Mouse (Mus musculus) lung, embryonic 14.5 days (tissue): ENCODE measurements at regions not wholly inside any gene's neighbourhood (a gene's known extent, or its start where the extent isn't known, plus 50 kb on each side); places are given as distances from the start of the nearest gene placed in this dataset.
A peak's percentile ranks its signal among the peaks of the same experiment; 100 is the strongest.

Source experiments
- ATAC-seq: fragments of 200-750 bp; cut with Nextera tagmentation; 2 replicates; pipeline ENCODE4 v1.8.0; 2017; ENCODE audit warnings: mild to moderate bottlenecking, moderate TSS enrichment, moderate library complexity; ENCODE audit not compliant: insufficient read depth
- DNase-seq: peaks from one replicate; pipeline ENCODE4 v3.0.0-alpha.2; 2015
- H3K27ac ChIP-seq: fragments of 300-500 bp; sonication (generic); 2 replicates; pipeline ENCODE4 v1.5.1; 2014; ENCODE audit warnings: low read depth, mild to moderate bottlenecking, moderate library complexity
- H3K27me3 ChIP-seq: fragments of 300-500 bp; sonication (generic); 2 replicates; pipeline ENCODE4 v1.6.1; 2014; ENCODE audit warnings: low read length, control low read depth; ENCODE audit not compliant: insufficient read depth
- H3K36me3 ChIP-seq: fragments of 300-500 bp; sonication (generic); 2 replicates; pipeline ENCODE4 v1.6.1; 2014; ENCODE audit warnings: control low read depth; ENCODE audit not compliant: insufficient read depth
- H3K4me1 ChIP-seq: fragments of 300-500 bp; sonication (generic); 2 replicates; pipeline ENCODE4 v1.6.1; 2014; ENCODE audit warnings: antibody characterized with exemption, control low read depth; ENCODE audit not compliant: insufficient read depth
- H3K4me2 ChIP-seq: fragments of 300-500 bp; sonication (generic); 2 replicates; pipeline ENCODE4 v1.6.1; 2014; ENCODE audit warnings: mild to moderate bottlenecking
- H3K4me3 ChIP-seq: fragments of 300-500 bp; sonication (generic); 2 replicates; pipeline ENCODE4 v1.5.1; 2014; ENCODE audit warnings: low read depth, low read length
- H3K9ac ChIP-seq: fragments of 300-500 bp; sonication (generic); 2 replicates; pipeline ENCODE4 v1.6.1; 2014
- H3K9me3 ChIP-seq: fragments of 300-500 bp; sonication (generic); 2 replicates; pipeline ENCODE4 v1.6.1; 2016; ENCODE audit warnings: low read depth, low read length, control low read depth
- CTCF ChIP-seq: IDR thresholded peaks from 2 replicates; pipeline ENCODE4 v1.5.1; 2016; ENCODE audit warnings: antibody characterized with exemption, low read depth
- WGBS: fragments of 180-500 bp; shearing (Covaris S2); extraction: QIAGEN DNeasy Blood & Tissue Kit; methylation state at CpG from one replicate; pipeline ENCODE4 v1.1.7; 2014; 5-methylcytosine and 5-hydroxymethylcytosine counted together

- H3K9ac ChIP-seq = no peak overlapping the region
- WGBS = 78% methylated on average over 10 of the region's 10 CpGs
- peak; percentile 37 for DNase-seq
- no peak overlapping the region for H3K27ac ChIP-seq
- no peaks in the 10 kb centered on the region for H3K36me3 ChIP-seq
- ATAC-seq = peak; percentile 19; the same call in 1 of the 2 replicates
- H3K9me3 ChIP-seq = no peaks in the 10 kb centered on the region
- H3K4me2 ChIP-seq = no peak overlapping the region
- no peaks in the 10 kb centered on the region for H3K4me1 ChIP-seq
- H3K27me3 ChIP-seq = no peaks in the 10 kb centered on the region
- no peak overlapping the region for H3K4me3 ChIP-seq
- no peak for TF ChIP-seq CTCF
Observed at GRCm38 (mm10) chr17:4779017-4779416, 215.1 kb upstream of the Arid1b start.

GRCm38 (mm10) chr17:4781586-4781985 lies 212.5 kb upstream of the Arid1b start:
- Histone ChIP-seq H3K27ac (no peak overlapping the region), H3K36me3 (no peaks in the 10 kb centered on the region), H3K9ac (no peak overlapping the region), H3K9me3 (no peaks in the 10 kb centered on the region), H3K27me3 (no peaks in the 10 kb centered on the region), H3K4me2 (no peak overlapping the region), H3K4me3 (no peak overlapping the region), H3K4me1 (0 out of 2 replicates have a peak, but pooled peaks cover 3% of the 10 kb centered on the region)
- DNase-seq (no peak), ATAC-seq (no peak)
- 80% methylated on average over 3 of the region's 3 CpGs for WGBS
- no peak for TF ChIP-seq CTCF

GRCm38 (mm10) chr17:4784296-4784695 lies 209.8 kb upstream of the Arid1b start:
- no peak overlapping the region for H3K27ac ChIP-seq
- H3K4me2 ChIP-seq = no peak overlapping the region
- TF ChIP-seq CTCF = no peak
- no peak overlapping the region for H3K4me3 ChIP-seq
- H3K9ac ChIP-seq = no peak overlapping the region
- H3K27me3 ChIP-seq = no peaks in the 10 kb centered on the region
- ATAC-seq (no peak), DNase-seq (no peak)
- 76% methylated on average over 5 of the region's 5 CpGs for WGBS
- no peaks in the 10 kb centered on the region for H3K9me3 ChIP-seq
- H3K4me1 ChIP-seq = 0 out of 2 replicates have a peak, but pooled peaks cover 3% of the 10 kb centered on the region
- H3K36me3 ChIP-seq = no peaks in the 10 kb centered on the region

- no peak overlapping the region for H3K9ac ChIP-seq
- 62% methylated on average over 6 of the region's 6 CpGs for whole genome bisulfite sequencing
- H3K9me3 ChIP-seq = no peaks in the 10 kb centered on the region
- TF ChIP-seq CTCF = no peak
- H3K27me3 ChIP-seq = no peaks in the 10 kb centered on the region
- no peaks in the 10 kb centered on the region for H3K36me3 ChIP-seq
- ATAC-seq (peak; percentile 82), DNase-seq (peak; percentile 20)
- no peak overlapping the region for H3K4me2 ChIP-seq
- H3K4me1 ChIP-seq = 0 out of 2 replicates have a peak, but pooled peaks cover 3% of the 10 kb centered on the region
- no peak overlapping the region for H3K4me3 ChIP-seq
- H3K27ac ChIP-seq = no peak overlapping the region; the same call in 1 of the 2 replicates
Observed at GRCm38 (mm10) chr17:4785281-4785839, 208.8 kb upstream of the Arid1b start.

- no peak overlapping the region for H3K4me3 ChIP-seq
- no peak for DNase-seq
- TF ChIP-seq CTCF = no peak
- H3K9ac ChIP-seq = no peak overlapping the region
- 0 out of 2 replicates have a peak, but pooled peaks cover 3% of the 10 kb centered on the region for H3K4me1 ChIP-seq
- H3K4me2 ChIP-seq = no peak overlapping the region
- no peak for ATAC-seq
- H3K9me3 ChIP-seq = no peaks in the 10 kb centered on the region
- H3K27ac ChIP-seq = no peak overlapping the region
- no peaks in the 10 kb centered on the region for H3K36me3 ChIP-seq
- no peaks in the 10 kb centered on the region for H3K27me3 ChIP-seq
Observed at GRCm38 (mm10) chr17:4786524-4786923, 207.6 kb upstream of the Arid1b start.

GRCm38 (mm10) chr17:4791873-4792272 lies 202.3 kb upstream of the Arid1b start:
- WGBS = 68% methylated on average over 10 of the region's 10 CpGs
- H3K4me3 ChIP-seq = no peak overlapping the region
- no peak overlapping the region for H3K27ac ChIP-seq
- no peaks in the 10 kb centered on the region for H3K9me3 ChIP-seq
- H3K36me3 ChIP-seq = no peaks in the 10 kb centered on the region
- no peak for TF ChIP-seq CTCF
- no peaks in the 10 kb centered on the region for H3K27me3 ChIP-seq
- no peak overlapping the region for H3K9ac ChIP-seq
- DNase-seq (no peak), ATAC-seq (no peak)
- no peak overlapping the region for H3K4me2 ChIP-seq
- H3K4me1 ChIP-seq = no peaks in the 10 kb centered on the region

GRCm38 (mm10) chr17:4796241-4796640 lies 197.9 kb upstream of the Arid1b start:
- no peaks in the 10 kb centered on the region for H3K9me3 ChIP-seq
- no peak for DNase-seq
- 62% methylated on average over 3 of the region's 3 CpGs for WGBS
- TF ChIP-seq CTCF = no peak
- H3K9ac ChIP-seq = no peak overlapping the region
- H3K36me3 ChIP-seq = no peaks in the 10 kb centered on the region
- no peak overlapping the region for H3K4me3 ChIP-seq
- no peaks in the 10 kb centered on the region for H3K4me1 ChIP-seq
- no peaks in the 10 kb centered on the region for H3K27me3 ChIP-seq
- no peak for ATAC-seq
- H3K27ac ChIP-seq = no peak overlapping the region
- no peak overlapping the region for H3K4me2 ChIP-seq
